Mouse (Mus musculus): ENCODE measurements at regions not wholly inside any gene's neighbourhood (a gene's known extent, or its start where the extent isn't known, plus 50 kb on each side); places are given as distances from the start of the nearest gene placed in this dataset.

DNA sequence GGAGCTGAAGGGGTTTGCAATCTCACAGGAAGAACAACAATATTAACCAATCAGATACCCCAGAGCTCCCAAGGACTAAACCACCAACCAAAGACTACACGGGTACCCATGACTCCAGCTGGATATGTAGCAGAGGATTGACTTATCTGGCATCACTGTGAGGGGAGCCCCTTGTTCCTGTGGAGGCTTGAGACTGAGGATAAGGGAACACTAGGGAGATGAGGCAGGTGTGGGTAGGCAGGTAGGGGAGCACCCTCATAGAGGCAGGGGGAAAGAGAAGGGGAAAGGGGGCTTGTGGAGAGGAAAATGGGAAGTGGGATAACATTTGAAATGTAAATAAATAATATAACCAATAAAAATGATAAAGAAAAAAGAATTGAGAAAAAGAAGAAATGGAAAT, 134.8 kb downstream of the G6pd2 start:
- TF ChIP-seq CTCF (IDR thresholded peaks at IDR 0.05; ENCODE audit: low read depth) = no peak
- H3K36me3 ChIP-seq (ENCODE audit: insufficient read depth, low read length) = no peaks in the 10 kb centered on the region
- no peak for DNase-seq (ENCODE audit: low spot score)
- H3K27me3 ChIP-seq (ENCODE audit: insufficient read depth, low read length) = no peaks in the 10 kb centered on the region
- 83% methylated on average over 1 of the region's 1 CpGs for WGBS
- H3K4me2 ChIP-seq (ENCODE audit: low read depth, low read length) = no peak overlapping the region
- no peaks in the 10 kb centered on the region for H3K4me1 ChIP-seq (ENCODE audit: insufficient read depth, low read length)
- ATAC-seq = no peak
- H3K9me3 ChIP-seq (ENCODE audit: low read length) = no peaks in the 10 kb centered on the region
- no peak overlapping the region for H3K4me3 ChIP-seq (ENCODE audit: low read length)
- H3K27ac ChIP-seq = no peak overlapping the region
- H3K9ac ChIP-seq (replicated peaks; ENCODE audit: low read length) = no peak overlapping the region

DNA sequence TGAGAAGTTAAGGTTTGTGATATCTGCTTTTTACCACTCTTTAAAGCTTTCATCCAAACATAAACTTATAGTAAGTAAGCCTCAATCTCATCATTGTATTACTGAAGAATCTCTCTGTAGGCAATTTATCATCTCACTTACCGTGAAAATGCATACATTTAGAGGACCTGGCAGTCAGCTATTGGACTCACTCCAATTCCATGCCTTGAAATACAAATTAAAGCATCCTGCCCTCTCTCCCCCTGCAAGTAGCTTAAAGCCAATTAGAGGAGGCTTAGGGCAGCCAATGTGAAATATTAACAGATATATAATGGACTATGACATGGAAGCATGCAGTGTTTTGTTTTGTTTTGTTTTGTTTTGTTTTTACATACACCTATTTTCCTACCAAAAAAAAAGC, 176.6 kb downstream of the G6pd2 start:
- no peaks in the 10 kb centered on the region for H3K27me3 ChIP-seq (ENCODE audit: insufficient read depth, low read length)
- no peak overlapping the region for H3K4me3 ChIP-seq (ENCODE audit: low read length)
- no peak overlapping the region for H3K9ac ChIP-seq (replicated peaks; ENCODE audit: low read length)
- peak; percentile 4 for DNase-seq (ENCODE audit: low spot score)
- no peaks in the 10 kb centered on the region for H3K9me3 ChIP-seq (ENCODE audit: low read length)
- H3K4me2 ChIP-seq (ENCODE audit: low read depth, low read length) = no peak overlapping the region
- ATAC-seq = no peak
- H3K36me3 ChIP-seq (ENCODE audit: insufficient read depth, low read length) = no peaks in the 10 kb centered on the region
- WGBS = 20% methylated on average over 1 of the region's 1 CpGs
- H3K4me1 ChIP-seq (ENCODE audit: insufficient read depth, low read length) = no peaks in the 10 kb centered on the region
- no peak overlapping the region for H3K27ac ChIP-seq
- TF ChIP-seq CTCF (IDR thresholded peaks at IDR 0.05; ENCODE audit: low read depth) = no peak

DNA sequence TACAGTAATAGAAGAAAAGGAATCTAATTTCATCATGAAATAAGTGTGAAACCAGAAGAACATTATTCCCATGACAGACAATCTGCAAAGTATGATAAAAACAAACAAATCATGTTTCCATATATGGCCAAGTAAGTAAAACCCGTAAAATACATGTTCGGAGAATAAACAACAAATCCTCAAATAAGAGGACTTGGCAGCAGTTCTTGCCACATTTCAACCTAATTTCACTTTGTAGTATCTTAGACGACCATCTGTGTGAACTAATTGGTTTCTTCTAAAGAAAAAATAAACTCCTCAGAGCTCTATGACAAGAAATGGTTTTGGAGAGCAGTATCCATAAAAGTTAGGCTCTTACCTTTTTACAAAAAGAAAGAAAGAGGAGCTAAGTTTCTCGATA, 210.9 kb downstream of the G6pd2 start:
- Histone ChIP-seq H3K4me2 (ENCODE audit: low read depth, low read length) (no peak overlapping the region), H3K4me1 (ENCODE audit: insufficient read depth, low read length) (no peaks in the 10 kb centered on the region), H3K27ac (no peak overlapping the region), H3K4me3 (ENCODE audit: low read length) (no peak overlapping the region), H3K9me3 (ENCODE audit: low read length) (no peaks in the 10 kb centered on the region), H3K9ac (replicated peaks; ENCODE audit: low read length) (no peak overlapping the region), H3K36me3 (ENCODE audit: insufficient read depth, low read length) (no peaks in the 10 kb centered on the region), H3K27me3 (ENCODE audit: insufficient read depth, low read length) (no peaks in the 10 kb centered on the region)
- no peak for TF ChIP-seq CTCF (IDR thresholded peaks at IDR 0.05; ENCODE audit: low read depth)
- 80% methylated on average over 4 of the region's 4 CpGs for WGBS
- ATAC-seq (no peak), DNase-seq (ENCODE audit: low spot score) (no peak)

DNA sequence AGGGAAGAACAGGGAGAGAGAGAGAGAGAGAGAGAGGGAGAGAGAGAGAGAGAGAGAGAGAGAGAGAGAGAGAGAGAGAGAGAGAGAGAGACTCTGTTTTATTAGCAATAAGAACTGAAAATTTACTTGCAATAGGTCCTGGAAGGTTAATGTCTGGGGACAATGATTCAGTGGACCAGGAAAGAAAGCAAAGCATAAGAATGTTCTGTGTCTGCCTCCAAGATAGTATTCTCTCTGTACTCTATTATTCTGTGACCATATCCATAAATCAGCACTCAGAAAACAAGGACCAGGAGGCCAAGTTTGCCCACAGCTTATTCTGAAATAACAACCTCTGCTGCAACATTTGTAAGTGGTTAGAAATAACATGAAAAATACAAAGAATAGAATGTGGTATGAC, 211.6 kb downstream of the G6pd2 start:
- Histone ChIP-seq H3K4me1 (ENCODE audit: insufficient read depth, low read length) (no peaks in the 10 kb centered on the region), H3K4me3 (ENCODE audit: low read length) (no peak overlapping the region), H3K9ac (replicated peaks; ENCODE audit: low read length) (no peak overlapping the region), H3K9me3 (ENCODE audit: low read length) (no peaks in the 10 kb centered on the region), H3K4me2 (ENCODE audit: low read depth, low read length) (no peak overlapping the region), H3K27me3 (ENCODE audit: insufficient read depth, low read length) (no peaks in the 10 kb centered on the region), H3K36me3 (ENCODE audit: insufficient read depth, low read length) (no peaks in the 10 kb centered on the region), H3K27ac (no peak overlapping the region)
- ATAC-seq (no peak), DNase-seq (ENCODE audit: low spot score) (no peak)
- no peak for TF ChIP-seq CTCF (IDR thresholded peaks at IDR 0.05; ENCODE audit: low read depth)

DNA sequence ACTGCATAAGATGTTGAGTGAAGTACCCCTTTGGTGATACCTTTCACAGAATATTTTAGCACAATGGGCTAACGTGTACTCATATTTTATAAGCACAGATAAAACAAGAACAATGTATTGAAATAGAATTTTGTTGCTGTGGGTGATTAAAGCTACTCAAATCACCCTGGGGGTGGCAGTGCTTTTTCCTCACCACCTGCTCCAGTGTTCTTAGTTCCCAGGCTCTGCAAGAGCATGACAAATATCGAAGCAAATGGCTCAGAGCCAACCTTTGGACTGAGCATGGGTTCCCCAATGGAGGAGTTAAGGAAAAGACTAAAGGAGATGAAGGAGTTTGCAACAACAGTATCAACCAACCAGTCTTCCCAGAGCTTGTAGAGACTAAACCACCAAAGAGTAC, 232.9 kb downstream of the G6pd2 start:
- DNase-seq (ENCODE audit: low spot score) (no peak), ATAC-seq (no peak)
- TF ChIP-seq CTCF (IDR thresholded peaks at IDR 0.05; ENCODE audit: low read depth) = no peak
- WGBS = 57% methylated on average over 2 of the region's 2 CpGs
- H3K27ac ChIP-seq = no peak overlapping the region
- H3K36me3 ChIP-seq (ENCODE audit: insufficient read depth, low read length) = no peaks in the 10 kb centered on the region
- no peak overlapping the region for H3K9ac ChIP-seq (replicated peaks; ENCODE audit: low read length)
- H3K9me3 ChIP-seq (ENCODE audit: low read length) = no peaks in the 10 kb centered on the region
- no peaks in the 10 kb centered on the region for H3K4me1 ChIP-seq (ENCODE audit: insufficient read depth, low read length)
- no peak overlapping the region for H3K4me2 ChIP-seq (ENCODE audit: low read depth, low read length)
- H3K4me3 ChIP-seq (ENCODE audit: low read length) = no peak overlapping the region
- no peaks in the 10 kb centered on the region for H3K27me3 ChIP-seq (ENCODE audit: insufficient read depth, low read length)

DNA sequence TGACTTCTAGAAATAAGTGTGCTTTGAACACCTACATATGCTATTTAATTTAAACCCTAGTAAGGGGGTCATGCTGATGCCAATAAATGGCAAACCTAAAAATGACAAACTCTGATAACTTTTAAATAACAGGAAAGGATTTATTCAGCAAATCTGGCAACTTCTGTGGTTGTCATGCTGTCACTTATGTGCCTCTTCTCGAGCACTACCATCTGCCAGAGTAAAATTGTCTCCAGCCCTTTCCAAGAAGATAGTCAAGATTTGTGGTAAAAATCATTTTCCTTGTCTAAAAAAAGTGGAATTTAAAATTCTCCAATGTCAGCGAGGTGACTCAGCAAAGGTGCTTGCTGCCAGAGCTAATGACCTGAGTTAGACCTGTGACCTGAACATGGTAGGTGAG, 235.1 kb downstream of the G6pd2 start:
- Histone ChIP-seq H3K9ac (replicated peaks; ENCODE audit: low read length) (no peak overlapping the region), H3K4me1 (ENCODE audit: insufficient read depth, low read length) (no peaks in the 10 kb centered on the region), H3K4me2 (ENCODE audit: low read depth, low read length) (no peak overlapping the region), H3K36me3 (ENCODE audit: insufficient read depth, low read length) (no peaks in the 10 kb centered on the region), H3K9me3 (ENCODE audit: low read length) (no peaks in the 10 kb centered on the region), H3K4me3 (ENCODE audit: low read length) (no peak overlapping the region), H3K27ac (no peak overlapping the region), H3K27me3 (ENCODE audit: insufficient read depth, low read length) (no peaks in the 10 kb centered on the region)
- 71% methylated on average over 2 of the region's 2 CpGs for WGBS
- no peak for TF ChIP-seq CTCF (IDR thresholded peaks at IDR 0.05; ENCODE audit: low read depth)
- DNase-seq (ENCODE audit: low spot score) (no peak), ATAC-seq (no peak)

DNA sequence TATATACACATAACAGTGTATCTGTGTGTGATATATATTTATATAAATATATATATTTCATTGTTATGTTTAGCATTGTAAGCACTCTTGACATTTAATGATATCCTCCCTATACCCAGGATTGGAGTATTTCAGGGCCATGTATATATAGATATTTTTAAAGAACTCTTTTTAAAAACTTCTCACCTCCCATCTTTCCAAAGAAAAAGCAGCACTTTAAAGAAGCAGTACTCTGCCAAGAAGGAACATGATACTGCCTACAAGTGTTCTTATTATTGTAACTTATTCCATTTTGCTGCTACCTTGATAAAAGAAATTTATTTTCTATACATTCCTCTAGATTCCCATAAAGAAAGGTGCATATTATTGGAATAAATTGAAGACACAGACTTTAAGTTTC, 270.4 kb downstream of the G6pd2 start:
- ATAC-seq (no peak), DNase-seq (ENCODE audit: low spot score) (no peak)
- no peaks in the 10 kb centered on the region for H3K9me3 ChIP-seq (ENCODE audit: low read length)
- H3K27me3 ChIP-seq (ENCODE audit: insufficient read depth, low read length) = no peaks in the 10 kb centered on the region
- no peaks in the 10 kb centered on the region for H3K36me3 ChIP-seq (ENCODE audit: insufficient read depth, low read length)
- no peak for TF ChIP-seq CTCF (IDR thresholded peaks at IDR 0.05; ENCODE audit: low read depth)
- H3K4me1 ChIP-seq (ENCODE audit: insufficient read depth, low read length) = no peaks in the 10 kb centered on the region
- no peak overlapping the region for H3K27ac ChIP-seq
- H3K4me3 ChIP-seq (ENCODE audit: low read length) = no peak overlapping the region
- no peak overlapping the region for H3K4me2 ChIP-seq (ENCODE audit: low read depth, low read length)
- no peak overlapping the region for H3K9ac ChIP-seq (replicated peaks; ENCODE audit: low read length)

DNA sequence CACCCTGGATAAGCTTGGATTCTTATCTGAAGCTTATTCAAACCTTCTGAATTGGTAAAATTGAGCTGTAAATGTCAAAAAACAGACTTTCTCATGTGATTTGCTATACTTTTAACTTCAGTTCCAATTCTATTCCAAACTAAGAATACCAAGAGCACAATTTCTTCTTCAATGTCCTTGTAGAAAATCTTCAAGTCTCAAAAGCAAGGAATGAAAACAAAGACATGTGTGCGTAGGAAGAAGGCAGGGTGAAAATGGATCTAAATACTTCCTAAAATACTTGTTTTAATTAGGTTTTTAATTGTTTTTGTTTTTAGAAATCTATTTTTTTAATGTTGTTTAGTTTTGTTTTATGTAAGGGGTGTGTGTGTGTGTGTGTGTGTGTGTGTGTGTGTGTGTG, 280.9 kb downstream of the G6pd2 start:
- H3K4me3 ChIP-seq (ENCODE audit: low read length) = no peak overlapping the region
- no peak overlapping the region for H3K9ac ChIP-seq (replicated peaks; ENCODE audit: low read length)
- no peak for TF ChIP-seq CTCF (IDR thresholded peaks at IDR 0.05; ENCODE audit: low read depth)
- H3K27me3 ChIP-seq (ENCODE audit: insufficient read depth, low read length) = no peaks in the 10 kb centered on the region
- H3K27ac ChIP-seq = no peak overlapping the region
- no peaks in the 10 kb centered on the region for H3K4me1 ChIP-seq (ENCODE audit: insufficient read depth, low read length)
- 93% methylated on average over 1 of the region's 1 CpGs for WGBS
- H3K4me2 ChIP-seq (ENCODE audit: low read depth, low read length) = no peak overlapping the region
- H3K36me3 ChIP-seq (ENCODE audit: insufficient read depth, low read length) = no peaks in the 10 kb centered on the region
- DNase-seq (ENCODE audit: low spot score) (no peak), ATAC-seq (no peak)
- H3K9me3 ChIP-seq (ENCODE audit: low read length) = no peaks in the 10 kb centered on the region
